Mouse (Mus musculus) MEL (cell line): Measurements from ENCODE around the gene Crip2.

Experiments used
- POLR2AphosphoS2 ChIP-seq: IDR thresholded peaks from 2 replicates; pipeline ENCODE4 v1.6.1; 2011; ENCODE audit warnings: low read length, improper control_type of control experiment
- USF2 ChIP-seq, 2 experiments: IDR thresholded peaks; 2 replicates each; pipeline ENCODE4 v1.6.1; 2011 to 2012; ENCODE audit warnings: improper control_type of control experiment in 2 of 2, low read length in 2 of 2, borderline replicate concordance in 1 of 2, inconsistent platforms in 1 of 2, low read depth in 1 of 2, mild to moderate bottlenecking in 1 of 2; ENCODE audit not compliant: insufficient read depth in 1 of 2
- ZC3H11A ChIP-seq: IDR thresholded peaks from 2 replicates; pipeline ENCODE4 v1.6.1; 2012; ENCODE audit warnings: low read depth, mild to moderate bottlenecking, inconsistent platforms, low read length, improper control_type of control experiment

DNA sequence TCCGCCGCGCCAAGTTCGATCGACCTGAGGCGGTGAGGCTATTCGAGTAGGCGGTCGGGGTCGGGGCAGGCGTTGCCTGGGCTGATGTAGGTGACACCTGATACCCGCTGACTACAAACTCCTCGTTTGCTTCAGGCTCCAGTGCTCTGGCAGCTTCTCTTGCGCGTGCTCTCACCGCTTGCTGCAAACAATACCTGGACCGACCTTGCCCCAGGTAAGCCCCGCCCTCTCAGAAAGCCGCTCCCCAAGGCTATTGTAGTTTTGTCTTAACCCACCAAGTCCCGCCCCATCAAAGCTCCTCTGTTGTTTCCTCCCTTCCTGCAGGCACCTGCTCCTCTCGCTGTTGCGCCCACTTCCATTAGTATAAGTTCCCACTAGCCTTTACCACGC lies 16.5 kb downstream of the Crip2 start:
- TF ChIP-seq USF2 (IDR thresholded peaks at IDR 0.05; ENCODE audit: borderline replicate concordance in 1 of 2, insufficient read depth in 1 of 2, low read depth in 1 of 2, low read length in 2 of 2) (no peak), POLR2AphosphoS2 (no peak), ZC3H11A (no peak)
